Mouse (Mus musculus): ENCODE results near the gene Slc17a4. TPM values are rescaled to one million over a fixed set of nuclear protein-coding genes. Genes with fewer than 3 reads are reported as not detected.
A peak's percentile ranks its signal among the peaks of the same experiment; 100 is the strongest.

The Slc17a4 gene
- not detected for total RNA-seq (2022)

DNA sequence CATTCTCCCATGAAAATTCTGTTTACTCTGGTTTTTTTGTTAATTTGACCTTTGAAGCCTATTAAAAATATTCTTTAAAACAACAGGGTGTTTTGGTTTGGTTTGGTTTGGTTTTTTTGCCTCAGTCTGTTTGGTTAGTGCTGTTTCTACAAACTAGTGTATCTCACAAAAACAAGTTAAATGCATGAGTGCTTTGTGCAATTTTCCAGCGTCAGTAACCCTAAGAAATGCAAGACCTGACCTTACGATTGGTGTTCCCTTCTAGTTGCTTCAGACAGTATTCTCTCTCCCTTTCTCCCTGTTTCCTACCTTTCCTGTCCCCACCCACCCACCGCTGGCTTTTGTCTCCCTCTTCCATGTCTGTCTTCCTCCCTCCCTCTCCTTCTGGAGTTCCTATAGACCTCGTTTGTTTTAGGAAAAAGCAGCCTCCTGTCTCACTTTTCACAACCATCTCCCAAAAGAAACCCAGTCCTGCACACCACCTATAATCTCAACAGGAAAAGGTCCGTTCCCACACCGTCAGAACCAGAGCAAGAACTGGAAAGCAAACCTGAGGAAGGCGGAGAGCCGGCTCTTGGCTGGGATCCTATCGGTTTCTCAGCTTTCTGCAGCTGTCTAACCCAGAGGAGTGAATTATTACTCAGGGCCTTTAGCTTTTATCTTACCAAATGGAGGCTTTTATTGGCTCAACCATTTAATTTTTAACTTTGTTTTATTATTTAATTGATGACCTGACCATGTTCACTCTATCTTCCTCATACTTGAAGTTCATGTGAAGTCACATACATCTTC is at the start of gene Slc17a4:
Slc17a4 (minus strand) TSS at position 634 of the 792 bp plus-strand sequence.
- DNase-seq (ENCODE audit: low spot score in 2 of 2), result no peak

DNA sequence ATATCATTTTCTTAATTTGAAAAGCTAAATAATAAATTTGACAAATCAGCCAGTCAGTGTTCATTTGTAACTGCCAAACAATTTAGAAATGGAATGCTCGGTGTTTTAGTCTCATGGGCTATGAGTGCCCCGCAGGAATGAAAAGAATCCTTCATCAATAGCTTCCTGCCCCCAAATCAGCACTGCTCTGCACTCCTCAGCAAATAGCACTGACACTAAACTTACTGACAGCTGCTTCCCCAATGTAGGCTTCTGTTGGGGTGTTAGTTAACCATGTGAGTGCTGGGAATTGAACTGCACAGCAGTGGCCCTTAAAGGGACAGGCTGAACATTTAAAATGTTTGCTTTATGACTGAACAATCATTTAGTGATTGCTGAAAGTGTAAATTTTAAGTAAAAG is 45.0 kb upstream of the Slc17a4 start:
- no peak for DNase-seq (ENCODE audit: low spot score in 2 of 2)

DNA sequence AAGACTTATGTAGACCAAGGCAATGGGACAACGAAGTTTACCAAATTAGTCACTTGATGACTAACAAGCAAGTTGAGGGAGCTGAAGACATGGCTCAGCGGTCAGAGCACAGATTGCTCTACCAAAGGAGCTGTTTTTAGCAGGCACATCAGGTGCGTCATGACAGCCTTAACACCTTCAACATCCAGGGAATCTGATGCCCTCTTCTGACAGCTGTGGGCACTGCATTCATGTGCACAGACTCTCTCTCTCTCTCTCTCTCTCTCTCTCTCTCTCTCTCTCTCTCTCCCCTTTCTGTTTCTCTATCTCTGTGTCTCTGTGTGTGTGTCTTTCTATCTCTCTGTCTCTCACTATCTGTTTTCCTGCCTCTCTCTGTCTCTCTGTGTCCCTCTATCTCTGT is 36.1 kb upstream of the Slc17a4 start:
- DNase-seq (ENCODE audit: low spot score in 2 of 2), result no peak

DNA sequence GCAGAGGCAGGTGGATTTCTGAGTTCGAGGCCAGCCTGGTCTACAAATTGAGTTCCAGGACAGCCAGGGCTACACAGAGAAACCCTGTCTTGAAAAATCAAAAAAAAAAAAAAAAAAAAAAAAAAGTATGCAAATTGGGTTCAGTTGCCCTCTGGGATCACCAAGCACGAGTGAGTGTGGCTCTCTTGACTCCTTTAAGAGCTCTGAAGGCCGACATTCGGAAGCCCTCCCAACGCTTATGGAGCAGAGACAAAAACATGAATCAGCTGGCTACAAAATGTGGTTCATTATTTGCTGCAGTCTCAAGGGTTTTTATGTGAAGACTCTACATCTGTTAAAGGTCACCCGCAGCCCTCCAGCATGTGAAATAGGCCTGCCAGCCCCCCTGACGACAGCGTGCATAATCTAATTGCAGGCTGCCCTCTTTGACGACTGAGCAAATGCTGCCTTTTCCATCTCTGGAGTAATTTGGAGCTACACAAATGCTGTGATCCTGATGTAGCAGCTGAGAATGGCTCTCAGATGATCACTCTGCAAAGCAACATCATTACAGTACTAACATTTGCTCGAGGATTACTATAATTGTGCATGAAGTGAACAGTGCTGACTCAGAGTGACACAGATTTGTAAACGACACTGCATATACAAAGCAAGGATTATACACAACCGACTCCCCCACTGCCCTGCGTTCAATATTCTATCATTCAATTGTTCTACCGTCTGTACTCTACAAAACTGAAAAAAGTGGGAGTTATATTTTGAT is 34.9 kb upstream of the Slc17a4 start:
- no peak for DNase-seq (ENCODE audit: low spot score in 2 of 2)

DNA sequence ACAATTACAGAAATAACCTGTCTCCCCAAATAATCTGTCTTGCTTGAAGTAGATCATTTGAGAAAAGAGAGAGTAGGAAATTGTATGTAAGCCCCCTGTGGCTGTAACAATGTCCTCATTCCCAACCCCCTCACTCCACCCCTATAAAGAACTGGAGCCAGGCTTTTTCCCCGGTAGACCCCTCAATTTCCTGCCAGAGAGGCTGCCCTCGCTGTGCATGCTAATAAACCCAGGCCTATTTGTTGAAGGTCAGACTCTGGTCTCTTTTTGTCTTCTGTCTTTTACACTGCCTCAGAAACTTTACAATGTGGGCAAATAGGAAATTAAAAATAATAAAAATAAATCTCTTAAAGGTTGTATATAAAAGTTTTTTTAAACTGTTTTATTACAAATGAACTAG is 31.4 kb upstream of the Slc17a4 start:
- DNase-seq (ENCODE audit: low spot score in 2 of 2), result no peak

DNA sequence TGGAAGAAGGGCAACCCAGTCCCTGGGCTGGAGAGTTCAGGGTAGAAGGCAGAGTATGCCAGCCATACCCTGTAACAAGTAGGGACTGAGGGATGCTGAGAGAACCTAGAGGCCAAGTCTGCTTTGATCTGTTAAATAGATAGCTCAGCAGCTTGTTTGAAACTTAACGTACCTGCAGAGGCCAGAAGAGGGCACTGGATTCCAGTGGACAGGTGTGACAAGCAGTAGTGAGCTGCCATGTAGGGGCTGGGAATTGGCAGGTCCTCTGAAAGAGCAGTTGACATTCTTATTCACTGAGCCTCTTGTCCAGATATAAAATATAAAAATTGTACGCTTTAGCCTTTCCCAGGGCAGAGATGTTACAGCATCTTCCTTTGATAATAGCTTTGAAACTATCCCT is 28.1 kb upstream of the Slc17a4 start:
- DNase-seq (ENCODE audit: low spot score in 2 of 2), result no peak

DNA sequence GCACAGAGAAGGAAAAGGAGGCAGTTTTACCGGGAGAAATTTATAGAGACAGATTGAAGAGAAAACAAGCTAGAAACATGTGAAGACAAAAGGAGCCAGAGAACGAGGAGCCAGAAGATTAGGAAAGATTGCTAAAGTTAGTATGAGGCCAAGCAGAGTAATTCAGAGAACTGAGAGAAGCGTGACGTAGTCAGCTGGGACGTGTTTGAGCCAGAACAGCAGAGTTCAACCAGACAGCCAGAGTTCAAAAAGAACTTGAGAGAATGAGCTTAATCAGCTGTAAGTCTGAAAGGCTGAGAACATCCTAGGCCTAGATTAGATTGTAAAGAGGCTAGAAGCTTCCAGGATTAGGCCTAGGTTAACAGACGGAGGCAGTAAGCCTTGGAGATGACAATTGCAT is 25.5 kb upstream of the Slc17a4 start:
- DNase-seq (ENCODE audit: low spot score in 2 of 2), result no peak

DNA sequence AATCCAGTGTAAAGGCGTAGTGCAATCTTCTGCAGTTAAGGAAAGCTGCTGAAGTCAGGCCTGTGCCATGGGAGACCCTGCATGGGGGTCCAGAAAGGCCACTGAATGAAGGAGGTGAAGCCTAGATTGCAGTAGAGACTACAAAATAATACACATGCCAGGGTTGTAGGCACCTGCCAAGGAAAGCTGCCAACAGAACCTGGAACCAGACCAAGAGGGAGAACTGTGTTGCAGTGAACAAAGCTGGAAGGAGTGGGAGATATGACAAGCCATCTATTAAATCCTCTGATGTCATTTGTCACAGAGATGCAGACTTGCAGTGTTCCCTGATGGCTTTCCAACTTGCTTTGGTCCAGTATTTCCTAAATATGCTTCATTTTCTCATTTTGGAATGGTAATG is 23.9 kb upstream of the Slc17a4 start:
- no peak for DNase-seq (ENCODE audit: low spot score in 2 of 2)

DNA sequence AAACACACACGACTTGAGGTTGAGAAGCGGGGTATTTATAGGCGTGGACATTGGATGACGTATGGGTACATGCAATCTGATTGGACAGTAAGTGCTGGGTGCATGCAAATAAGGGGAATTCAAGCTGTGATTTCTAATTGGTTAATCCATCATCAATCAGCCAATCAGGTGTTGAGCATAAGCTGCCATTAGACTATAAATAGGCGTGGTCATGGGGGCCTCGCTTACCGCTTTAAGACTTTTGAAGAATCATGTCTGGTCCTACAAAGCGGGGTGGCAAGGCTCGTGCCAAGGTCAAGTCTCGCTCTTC is 19.4 kb upstream of the Slc17a4 start, which contains the start of gene Hist1h2aa:
Hist1h2aa (plus strand) TSS at position 252 of the 310 bp plus-strand sequence.
- no peak for DNase-seq (ENCODE audit: low spot score in 2 of 2)

DNA sequence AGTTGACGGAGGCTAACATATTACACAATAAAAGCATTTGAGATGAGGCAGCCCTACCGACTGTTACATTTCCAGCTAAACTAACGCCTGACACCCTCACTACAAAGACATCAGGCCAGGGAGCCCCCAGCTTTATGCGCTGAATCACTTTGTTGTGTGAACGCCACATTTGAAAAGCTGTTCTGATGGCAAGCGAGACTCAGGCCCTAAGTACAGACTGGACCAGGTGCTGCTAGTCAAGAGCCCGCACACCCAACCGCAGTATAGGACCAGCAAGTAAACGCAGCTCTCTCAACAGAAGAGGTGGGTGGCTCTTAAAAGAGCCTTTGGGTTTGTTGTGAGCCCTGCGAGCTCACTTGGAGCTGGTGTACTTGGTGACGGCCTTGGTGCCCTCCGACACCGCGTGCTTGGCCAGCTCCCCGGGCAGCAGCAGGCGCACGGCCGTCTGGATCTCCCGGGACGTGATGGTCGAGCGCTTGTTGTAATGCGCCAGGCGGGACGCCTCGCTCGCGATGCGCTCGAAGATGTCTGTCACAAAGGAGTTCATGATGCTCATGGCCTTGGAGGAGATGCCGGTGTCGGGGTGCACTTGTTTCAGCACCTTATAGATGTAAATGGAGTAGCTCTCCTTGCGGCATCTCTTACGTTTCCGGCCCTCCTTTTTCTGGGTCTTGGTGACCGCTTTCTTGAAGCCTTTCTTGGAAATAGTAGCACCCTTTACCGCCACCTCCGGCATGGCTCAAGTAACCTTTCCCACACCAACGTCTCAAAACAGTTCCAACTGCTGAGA is 18.8 kb upstream of the Slc17a4 start, which contains the start of gene Hist1h2ba:
Hist1h2ba (minus strand) TSS at position 736 of the 790 bp plus-strand sequence.
- no peak for DNase-seq (ENCODE audit: low spot score in 2 of 2)

DNA sequence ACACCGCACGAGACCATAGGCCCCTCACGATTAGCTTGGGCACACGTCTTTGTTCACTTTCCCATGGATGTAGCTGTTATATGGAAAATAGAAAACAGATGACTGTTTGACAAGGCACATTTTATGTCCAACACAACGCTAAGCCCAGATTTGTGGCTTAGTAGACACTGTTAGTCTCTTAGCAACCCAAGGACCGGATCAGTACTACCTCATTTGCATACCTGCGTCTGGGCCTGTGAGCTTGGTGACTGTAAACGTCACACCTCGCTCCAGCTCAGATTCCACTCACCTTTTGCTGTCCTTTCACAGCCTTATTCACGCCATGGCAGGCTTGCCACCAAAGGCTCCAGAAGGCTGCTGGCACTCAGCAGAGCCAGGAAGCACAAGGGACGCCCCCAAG is 16.1 kb upstream of the Slc17a4 start:
- DNase-seq (ENCODE audit: low spot score in 2 of 2), result no peak

DNA sequence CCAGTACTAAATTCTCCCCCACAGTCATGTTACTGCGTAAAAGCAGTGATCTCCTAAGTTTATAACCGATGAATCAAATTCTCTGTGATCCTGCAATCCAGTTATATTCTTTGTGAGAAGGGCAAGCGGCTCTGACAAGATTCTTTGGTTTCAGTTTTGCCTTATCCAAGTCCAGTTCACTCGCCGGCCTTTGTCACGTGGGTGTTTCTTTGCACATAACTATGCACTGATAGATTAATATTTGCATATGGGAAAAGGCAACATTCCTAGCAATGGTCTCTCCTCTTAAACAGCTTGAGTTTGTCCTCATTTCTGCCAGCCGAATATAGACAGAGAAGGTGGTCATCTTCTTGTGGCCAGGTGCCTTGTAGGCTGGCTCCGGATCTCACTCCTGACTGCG is 15.7 kb upstream of the Slc17a4 start:
- no peak for DNase-seq (ENCODE audit: low spot score in 2 of 2)

DNA sequence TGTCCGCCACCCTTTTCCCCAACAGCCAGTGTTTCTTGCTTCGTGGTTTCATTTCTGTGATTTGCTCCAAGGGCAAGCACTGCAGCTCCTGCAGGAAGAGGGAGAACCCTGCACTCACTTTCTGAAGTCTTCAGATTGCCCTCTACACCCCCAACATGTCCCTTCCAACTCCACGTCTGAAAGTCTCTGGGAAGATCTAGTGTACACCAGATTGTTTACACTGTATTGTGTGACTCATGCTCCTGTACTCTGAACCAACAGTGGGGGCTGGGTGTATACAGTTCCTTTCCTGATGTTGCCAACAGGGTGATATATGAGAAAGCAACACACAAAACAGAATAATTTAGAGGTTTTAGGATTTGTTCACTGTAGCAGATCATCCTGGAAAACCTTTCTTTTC is 13.8 kb upstream of the Slc17a4 start:
- DNase-seq (ENCODE audit: low spot score in 2 of 2), result no peak

DNA sequence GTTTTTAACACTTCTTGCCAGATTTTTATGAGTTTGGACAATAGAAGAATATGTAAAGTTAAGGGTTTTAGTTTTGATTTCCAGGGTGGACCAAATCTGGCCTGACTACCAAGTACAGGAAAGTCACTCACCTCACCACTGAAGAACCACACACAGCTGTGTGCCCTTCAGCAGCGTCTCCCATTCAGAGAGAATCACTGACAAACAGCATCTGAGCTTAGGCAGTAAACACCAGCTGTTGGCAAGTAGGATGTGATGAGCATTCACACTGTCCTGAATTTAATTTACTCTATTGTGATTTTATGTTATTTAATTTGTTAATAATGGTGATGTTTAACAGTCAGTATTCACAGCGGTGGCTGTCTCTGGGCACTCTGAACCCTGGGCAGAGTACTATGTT is 11.0 kb upstream of the Slc17a4 start:
- DNase-seq (ENCODE audit: low spot score in 2 of 2), result no peak

DNA sequence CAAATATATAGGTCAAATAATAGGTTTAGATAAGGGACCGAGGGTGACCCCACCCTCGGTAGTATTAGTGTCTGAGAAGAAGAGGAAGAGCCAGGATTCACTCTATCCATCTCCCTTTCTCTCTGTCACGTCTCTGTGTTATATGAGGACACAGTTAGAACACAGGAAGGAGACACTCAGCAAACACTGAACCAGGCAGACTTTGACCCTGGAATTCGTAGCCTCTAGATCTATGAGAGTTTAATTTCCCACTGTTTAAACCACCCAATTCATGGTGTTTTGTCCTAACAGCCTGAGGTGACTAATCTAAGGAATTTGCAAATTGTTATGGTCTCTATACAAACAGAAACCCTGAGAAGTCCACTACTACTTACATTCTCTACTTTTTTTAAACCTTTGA is 2.9 kb upstream of the Slc17a4 start:
- DNase-seq (ENCODE audit: low spot score in 2 of 2), result no peak

DNA sequence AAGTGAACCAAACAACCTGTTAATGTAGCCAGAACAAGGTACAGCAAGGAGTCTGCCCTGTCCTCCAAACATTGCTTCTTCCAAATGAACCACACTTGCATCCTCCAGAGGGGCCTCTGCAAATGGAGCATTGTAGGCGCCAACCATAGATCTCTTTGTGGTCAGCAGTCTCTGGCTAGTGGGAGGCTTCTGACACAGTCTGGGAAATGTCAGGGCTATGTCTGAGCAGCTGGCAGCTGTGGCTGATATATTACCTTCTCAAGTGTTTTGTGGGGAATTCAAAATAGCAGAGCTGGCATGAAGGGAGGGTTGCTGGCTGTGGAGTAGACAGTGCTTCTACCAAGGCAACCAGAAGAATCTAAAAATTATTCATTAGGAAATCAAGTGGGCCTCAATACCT is 1.3 kb upstream of the Slc17a4 start:
- peak in 1 of 2 experiments; percentile 27 for DNase-seq (ENCODE audit: low spot score in 2 of 2)

DNA sequence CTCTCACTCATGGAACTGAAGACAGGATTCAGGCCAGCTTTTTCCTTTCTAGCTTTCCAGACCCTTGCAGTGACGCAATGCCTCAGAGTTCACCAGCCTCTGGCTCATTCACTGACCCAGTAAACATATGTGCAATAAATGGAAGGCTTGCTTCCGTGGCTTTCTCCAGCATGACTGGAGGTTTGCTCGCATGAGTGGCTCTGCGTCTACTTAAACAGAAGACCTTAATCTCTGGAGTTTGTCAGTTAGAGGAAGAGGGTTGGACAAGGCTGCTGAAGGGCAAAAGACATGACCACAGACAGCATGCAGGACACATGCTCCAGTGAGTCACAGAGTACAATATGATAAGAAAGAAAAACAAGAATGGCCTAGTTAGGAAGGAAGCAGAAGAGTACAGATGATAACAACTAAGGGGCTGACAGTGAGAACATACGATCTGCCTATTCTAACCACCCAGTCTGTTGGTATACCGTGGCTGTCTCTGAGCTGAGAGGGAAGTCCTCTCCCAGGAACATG is 960 bp downstream of the Slc17a4 start:
- no peak for DNase-seq (ENCODE audit: low spot score in 2 of 2)

DNA sequence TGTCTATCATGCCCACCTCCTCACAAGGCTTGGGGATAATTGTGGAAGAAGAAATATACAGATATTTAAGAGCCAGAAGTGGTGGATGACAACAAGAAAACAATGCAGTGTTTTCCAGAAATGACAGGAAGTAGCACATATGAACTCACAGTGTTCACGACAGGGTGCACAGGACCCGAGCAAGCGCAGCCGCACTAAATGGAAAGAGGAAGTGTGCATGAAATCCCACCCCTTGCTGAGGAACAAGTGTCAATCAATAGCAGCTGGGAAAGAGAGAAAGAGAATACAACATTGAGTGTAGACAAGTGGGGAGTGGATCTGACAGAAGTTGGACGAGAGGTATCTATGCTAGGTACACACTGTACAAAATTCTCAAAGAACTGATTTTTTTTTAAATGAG is 3.5 kb downstream of the Slc17a4 start:
- DNase-seq (ENCODE audit: low spot score in 2 of 2), result no peak

DNA sequence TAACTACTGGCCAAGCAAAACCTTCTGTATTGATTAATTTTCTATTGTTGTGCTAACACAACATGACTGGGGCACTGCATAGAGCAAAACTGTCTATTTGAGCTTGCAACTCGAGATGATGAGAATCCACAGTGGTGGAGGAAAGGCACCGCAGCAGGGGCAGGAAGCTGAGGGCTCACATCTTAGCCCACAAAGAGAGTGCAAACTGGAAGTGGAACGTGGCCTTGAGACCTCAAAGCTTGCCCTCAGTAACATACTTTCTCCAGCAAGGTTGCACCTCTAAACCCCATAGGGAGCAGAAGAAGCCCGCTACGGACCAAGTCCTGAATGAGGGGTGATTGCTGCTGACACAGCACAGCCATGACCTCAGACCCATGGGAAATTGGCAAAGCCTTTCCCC is 4.7 kb downstream of the Slc17a4 start:
- no peak for DNase-seq (ENCODE audit: low spot score in 2 of 2)

DNA sequence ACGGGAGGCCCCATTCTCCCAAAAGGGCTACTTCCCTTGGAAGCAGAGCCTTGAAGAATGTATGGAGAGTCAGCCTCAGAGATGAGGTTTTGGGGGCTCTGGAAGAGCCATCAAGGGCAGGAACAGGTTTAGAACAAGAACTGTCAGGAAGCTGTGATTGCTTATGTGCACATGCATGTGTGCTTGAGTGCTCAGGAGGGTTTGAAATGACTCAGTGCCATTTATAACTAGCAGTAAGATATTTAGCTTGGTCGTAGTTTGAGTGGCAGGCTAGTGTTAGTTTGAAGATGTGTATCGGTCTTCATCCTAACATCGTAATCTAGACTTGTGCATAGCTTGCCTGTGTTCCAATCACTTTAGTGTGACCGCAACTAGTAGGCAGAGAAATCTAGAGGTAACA is 7.9 kb downstream of the Slc17a4 start:
- no peak for DNase-seq (ENCODE audit: low spot score in 2 of 2)

DNA sequence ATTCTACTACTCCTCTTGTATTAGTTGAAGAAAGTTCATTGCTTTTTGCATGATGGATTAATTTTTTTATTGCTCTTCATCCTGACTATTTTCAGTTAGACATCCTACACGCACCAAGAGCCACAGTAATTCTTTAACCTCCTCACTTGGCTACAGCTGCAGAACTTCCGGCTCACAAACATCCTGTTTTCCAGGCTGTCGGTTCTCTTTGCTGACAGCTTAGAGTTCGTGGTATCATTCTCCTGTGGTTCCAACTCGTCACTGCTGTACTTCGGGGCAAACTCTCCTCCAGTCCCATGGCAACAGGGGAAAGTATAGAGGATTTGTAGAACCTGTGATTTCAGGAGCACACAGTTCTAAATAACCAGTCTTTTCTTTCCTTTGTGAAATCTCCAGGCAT is 16.6 kb downstream of the Slc17a4 start:
- no peak for DNase-seq (ENCODE audit: low spot score in 2 of 2)

DNA sequence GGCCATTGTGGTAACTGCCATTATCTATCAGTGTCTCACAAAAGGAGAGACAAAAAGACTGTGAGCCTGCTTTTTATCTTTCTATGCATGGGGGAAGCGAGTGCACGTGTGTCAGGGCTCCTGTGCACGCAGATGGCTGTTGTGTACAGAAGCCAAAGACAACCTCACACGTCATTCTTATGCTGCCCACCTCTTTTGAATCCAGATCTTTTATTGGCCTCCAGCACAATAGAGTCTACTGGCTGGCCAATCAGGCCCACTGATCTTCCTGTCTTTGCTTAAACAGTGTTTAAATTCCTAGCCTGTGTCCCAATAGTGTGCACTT is 21.6 kb downstream of the Slc17a4 start:
- DNase-seq (ENCODE audit: low spot score in 2 of 2), result no peak

All from gastrocnemius, adult 8-10 months (tissue).